Mouse (Mus musculus): ENCODE data around the gene Nxph3.
"Not testable (repeated sequence)": the region's sequence is repeated elsewhere in the genome, so short reads cannot be mapped to it uniquely, and the experiment has no call there.

The Nxph3 gene

GRCm38 (mm10) chr11:95519299-95519698 is 4.9 kb upstream of the Nxph3 start:
- DNase-seq (ENCODE audit: low read depth, low spot score) = no peak

- DNase-seq (ENCODE audit: low read depth, low spot score) = no peak
These were observed 2.8 kb upstream of the Nxph3 start for GRCm38 (mm10) chr11:95517162-95517561.

GRCm38 (mm10) chr11:95516491-95516911 is 2.1 kb upstream of the Nxph3 start:
- DNase-seq (ENCODE audit: low read depth, low spot score) = no peak

- no peak for DNase-seq (ENCODE audit: low read depth, low spot score)
These were observed 1.3 kb upstream of the Nxph3 start for GRCm38 (mm10) chr11:95515376-95516323.

- no peak for DNase-seq (ENCODE audit: low read depth, low spot score)
These were observed 691 bp downstream of the Nxph3 start for GRCm38 (mm10) chr11:95513461-95514297.

- DNase-seq (ENCODE audit: low read depth, low spot score) = peak; percentile 67
These were observed 2.0 kb downstream of the Nxph3 start for GRCm38 (mm10) chr11:95512383-95512782.

- no peak for DNase-seq (ENCODE audit: low read depth, low spot score)
These were observed 2.5 kb downstream of the Nxph3 start for GRCm38 (mm10) chr11:95511919-95512318.

GRCm38 (mm10) chr11:95510631-95511030 is 3.7 kb downstream of the Nxph3 start:
- DNase-seq (ENCODE audit: low read depth, low spot score) = no peak

GRCm38 (mm10) chr11:95509126-95509717 is 5.1 kb downstream of the Nxph3 start:
- no peak for DNase-seq (ENCODE audit: low read depth, low spot score)

- no peak for DNase-seq (ENCODE audit: low read depth, low spot score)
These were observed 6.0 kb downstream of the Nxph3 start for GRCm38 (mm10) chr11:95508211-95508926.

GRCm38 (mm10) chr11:95507785-95508184 is 6.6 kb downstream of the Nxph3 start:
- DNase-seq (ENCODE audit: low read depth, low spot score) = no peak

GRCm38 (mm10) chr11:95507041-95507716 is 7.2 kb downstream of the Nxph3 start:
- peak; percentile 85 for DNase-seq (ENCODE audit: low read depth, low spot score)

GRCm38 (mm10) chr11:95504271-95504731 is 10.1 kb downstream of the Nxph3 start:
- no peak for DNase-seq (ENCODE audit: low read depth, low spot score)

- peak; percentile 33 for DNase-seq (ENCODE audit: low read depth, low spot score)
These were observed 10.7 kb downstream of the Nxph3 start for GRCm38 (mm10) chr11:95503581-95504180.

GRCm38 (mm10) chr11:95501826-95502225 is 12.5 kb downstream of the Nxph3 start:
- DNase-seq (ENCODE audit: low read depth, low spot score) = not testable (repeated sequence)

GRCm38 (mm10) chr11:95500836-95501235 is 13.5 kb downstream of the Nxph3 start:
- peak; percentile 69 for DNase-seq (ENCODE audit: low read depth, low spot score)

GRCm38 (mm10) chr11:95500412-95500811 is 14.0 kb downstream of the Nxph3 start:
- DNase-seq (ENCODE audit: low read depth, low spot score) = no peak

- DNase-seq (ENCODE audit: low read depth, low spot score) = no peak
These were observed 16.4 kb downstream of the Nxph3 start for GRCm38 (mm10) chr11:95497921-95498320.

- DNase-seq (ENCODE audit: low read depth, low spot score) = no peak
These were observed 18.5 kb downstream of the Nxph3 start for GRCm38 (mm10) chr11:95495883-95496282.

GRCm38 (mm10) chr11:95494374-95494773 is 20.0 kb downstream of the Nxph3 start:
- DNase-seq (ENCODE audit: low read depth, low spot score) = peak; percentile 77

All from brain, adult 2 months (tissue).